Mouse (Mus musculus) cerebellum, adult 2 months (tissue): ENCODE data around the gene Btnl6.

Experiments used
- CTCF ChIP-seq: fragments of 200-500 bp; IDR thresholded peaks from 2 replicates; pipeline ENCODE4 v1.5.1; 2011; ENCODE audit warnings: low read depth, mild to moderate bottlenecking, control low read depth, low read length, moderate library complexity, borderline replicate concordance; ENCODE audit not compliant: insufficient read depth
- POLR2A ChIP-seq: fragments of 200-500 bp; IDR thresholded peaks from 2 replicates; pipeline ENCODE4 v1.6.1; 2011; ENCODE audit warnings: low read length, control low read depth, borderline replicate concordance; ENCODE audit not compliant: insufficient read depth

- no peak for TF ChIP-seq POLR2A
- TF ChIP-seq CTCF, result no peak
Observed at GRCm38 (mm10) chr17:34549156-34549555, 32.0 kb upstream of the Btnl6 start.
